Mouse (Mus musculus): ENCODE measurements around the gene Stx5a. TPM values are rescaled to one million over a fixed set of nuclear protein-coding genes. Genes with fewer than 3 reads are reported as not detected.
"Not testable (repeated sequence)": the region's sequence is repeated elsewhere in the genome, so short reads cannot be mapped to it uniquely, and the experiment has no call there.

Stx5a gene
- polyA plus RNA-seq, 1 experiment from 2014 or later, result 94.9 TPM

GRCm38 (mm10) chr19:8711506-8711905 lies 29.7 kb upstream of the Stx5a start:
- Histone ChIP-seq H3K27ac (replicated peaks) (peak overlapping the region; percentile 94; the same call in 1 of the 2 replicates), H3K36me3 (peaks cover 57% of the 10 kb centered on the region), H3K4me3 (peak overlapping the region; percentile 70), H3K27me3 (ENCODE audit: low read depth, poor library complexity, severe bottlenecking) (no peaks in the 10 kb centered on the region), H3K9me3 (replicated peaks) (no peaks in the 10 kb centered on the region), H3K4me1 (peaks cover 31% of the 10 kb centered on the region)
- WGBS, result 91% methylated on average over 4 of the region's 4 CpGs
- no peak for DNase-seq (ENCODE audit: low spot score)

- Histone ChIP-seq H3K9me3 (replicated peaks) (no peaks in the 10 kb centered on the region), H3K4me1 (peaks cover 31% of the 10 kb centered on the region), H3K27ac (replicated peaks) (peak overlapping the region; percentile 94), H3K27me3 (ENCODE audit: low read depth, poor library complexity, severe bottlenecking) (no peaks in the 10 kb centered on the region), H3K4me3 (peak overlapping the region; percentile 70), H3K36me3 (peaks cover 50% of the 10 kb centered on the region)
- 74% methylated on average over 10 of the region's 10 CpGs for WGBS
- no peak for DNase-seq (ENCODE audit: low spot score)
These were observed 29.0 kb upstream of the Stx5a start for GRCm38 (mm10) chr19:8711949-8712869.

- H3K9me3 ChIP-seq (replicated peaks), result no peaks in the 10 kb centered on the region
- H3K4me1 ChIP-seq, result peaks cover 31% of the 10 kb centered on the region
- H3K27ac ChIP-seq (replicated peaks), result peak overlapping the region; percentile 94
- peaks cover 43% of the 10 kb centered on the region for H3K36me3 ChIP-seq
- peak overlapping the region; percentile 70 for H3K4me3 ChIP-seq
- under 1% methylated on average over 13 of the region's 13 CpGs for WGBS
- no peaks in the 10 kb centered on the region for H3K27me3 ChIP-seq (ENCODE audit: low read depth, poor library complexity, severe bottlenecking)
- DNase-seq (ENCODE audit: low spot score), result peak; percentile 85
These were observed 28.3 kb upstream of the Stx5a start for GRCm38 (mm10) chr19:8712870-8713305.

- no peaks in the 10 kb centered on the region for H3K27me3 ChIP-seq (ENCODE audit: low read depth, poor library complexity, severe bottlenecking)
- DNase-seq (ENCODE audit: low spot score), result peak; percentile 91
- under 1% methylated on average over 51 of the region's 51 CpGs for WGBS
- peaks cover 31% of the 10 kb centered on the region for H3K4me1 ChIP-seq
- peaks cover 37% of the 10 kb centered on the region for H3K36me3 ChIP-seq
- H3K9me3 ChIP-seq (replicated peaks), result no peaks in the 10 kb centered on the region
- H3K4me3 ChIP-seq, result peak overlapping the region; percentile 70
- peak overlapping the region; percentile 94 for H3K27ac ChIP-seq (replicated peaks)
These were observed 27.8 kb upstream of the Stx5a start for GRCm38 (mm10) chr19:8713306-8713996.

GRCm38 (mm10) chr19:8713997-8714652 lies 27.1 kb upstream of the Stx5a start:
- Histone ChIP-seq H3K4me1 (peaks cover 31% of the 10 kb centered on the region), H3K4me3 (peak overlapping the region; percentile 70), H3K27me3 (ENCODE audit: low read depth, poor library complexity, severe bottlenecking) (no peaks in the 10 kb centered on the region), H3K27ac (replicated peaks) (peak overlapping the region; percentile 94), H3K9me3 (replicated peaks) (no peaks in the 10 kb centered on the region), H3K36me3 (peaks cover 30% of the 10 kb centered on the region)
- no peak for DNase-seq (ENCODE audit: low spot score)
- WGBS, result 10% methylated on average over 13 of the region's 13 CpGs

- Histone ChIP-seq H3K4me3 (peak overlapping the region; percentile 70), H3K9me3 (replicated peaks) (no peaks in the 10 kb centered on the region), H3K4me1 (peaks cover 31% of the 10 kb centered on the region), H3K27me3 (ENCODE audit: low read depth, poor library complexity, severe bottlenecking) (no peaks in the 10 kb centered on the region), H3K27ac (replicated peaks) (no peak overlapping the region), H3K36me3 (peaks cover 23% of the 10 kb centered on the region)
- no peak for DNase-seq (ENCODE audit: low spot score)
- WGBS, result 76% methylated on average over 10 of the region's 10 CpGs
These were observed 26.3 kb upstream of the Stx5a start for GRCm38 (mm10) chr19:8714653-8715481.

- no peaks in the 10 kb centered on the region for H3K27me3 ChIP-seq (ENCODE audit: low read depth, poor library complexity, severe bottlenecking)
- no peak for DNase-seq (ENCODE audit: low spot score)
- 64% methylated on average over 10 of the region's 10 CpGs for whole genome bisulfite sequencing
- peaks cover 24% of the 10 kb centered on the region for H3K4me1 ChIP-seq
- no peak overlapping the region for H3K4me3 ChIP-seq
- H3K36me3 ChIP-seq, result peaks cover 10% of the 10 kb centered on the region
- H3K27ac ChIP-seq (replicated peaks), result no peak overlapping the region
- H3K9me3 ChIP-seq (replicated peaks), result no peaks in the 10 kb centered on the region
These were observed 25.1 kb upstream of the Stx5a start for GRCm38 (mm10) chr19:8715868-8716766.

- no peak for DNase-seq (ENCODE audit: low spot score)
- no peak overlapping the region for H3K27ac ChIP-seq (replicated peaks)
- H3K27me3 ChIP-seq (ENCODE audit: low read depth, poor library complexity, severe bottlenecking), result no peaks in the 10 kb centered on the region
- peaks cover 2% of the 10 kb centered on the region for H3K36me3 ChIP-seq
- peaks cover 18% of the 10 kb centered on the region for H3K4me1 ChIP-seq
- no peak overlapping the region for H3K4me3 ChIP-seq
- H3K9me3 ChIP-seq (replicated peaks), result no peaks in the 10 kb centered on the region
- 64% methylated on average over 10 of the region's 10 CpGs for whole genome bisulfite sequencing
These were observed 24.3 kb upstream of the Stx5a start for GRCm38 (mm10) chr19:8716767-8717475.

- H3K4me1 ChIP-seq, result peaks cover 17% of the 10 kb centered on the region
- peak; percentile 50 for DNase-seq (ENCODE audit: low spot score)
- H3K36me3 ChIP-seq, result no peaks in the 10 kb centered on the region
- no peak overlapping the region for H3K27ac ChIP-seq (replicated peaks)
- WGBS, result 70% methylated on average over 3 of the region's 3 CpGs
- H3K4me3 ChIP-seq, result no peak overlapping the region
- H3K27me3 ChIP-seq (ENCODE audit: low read depth, poor library complexity, severe bottlenecking), result no peaks in the 10 kb centered on the region
- H3K9me3 ChIP-seq (replicated peaks), result no peaks in the 10 kb centered on the region
These were observed 22.9 kb upstream of the Stx5a start for GRCm38 (mm10) chr19:8718357-8718756.

- DNase-seq (ENCODE audit: low spot score), result not testable (repeated sequence)
These were observed 22.2 kb upstream of the Stx5a start for GRCm38 (mm10) chr19:8719037-8719436.

GRCm38 (mm10) chr19:8721378-8721777 lies 19.8 kb upstream of the Stx5a start:
- DNase-seq (ENCODE audit: low spot score), result no peak
- Histone ChIP-seq H3K27me3 (ENCODE audit: low read depth, poor library complexity, severe bottlenecking) (no peaks in the 10 kb centered on the region), H3K4me3 (peak overlapping the region; percentile 26; the same call in 1 of the 2 replicates), H3K4me1 (peaks cover 30% of the 10 kb centered on the region), H3K36me3 (peaks cover 23% of the 10 kb centered on the region), H3K27ac (replicated peaks) (no peak overlapping the region), H3K9me3 (replicated peaks) (no peaks in the 10 kb centered on the region)
- 85% methylated on average over 1 of the region's 1 CpGs for WGBS

More at GRCm38 (mm10) chr19:8719037-8719436, 22.2 kb upstream of the Stx5a start:
- H3K36me3 ChIP-seq; H3K27ac ChIP-seq (replicated peaks); H3K9me3 ChIP-seq (replicated peaks); H3K27me3 ChIP-seq (ENCODE audit: low read depth, poor library complexity, severe bottlenecking): not testable (repeated sequence)
- Histone ChIP-seq H3K4me1 (peaks cover 13% of the 10 kb centered on the region), H3K4me3 (0 out of 2 replicates have a peak overlapping the region, but pooled peaks have one; percentile 7)
